Mouse (Mus musculus): ENCODE results near the gene Plcd1. TPM values are rescaled to one million over a fixed set of nuclear protein-coding genes. Genes with fewer than 3 reads are reported as not detected.

Gene Plcd1
- polyA plus RNA-seq, 1 experiment from 2014 or later, result 9.1 TPM

DNA sequence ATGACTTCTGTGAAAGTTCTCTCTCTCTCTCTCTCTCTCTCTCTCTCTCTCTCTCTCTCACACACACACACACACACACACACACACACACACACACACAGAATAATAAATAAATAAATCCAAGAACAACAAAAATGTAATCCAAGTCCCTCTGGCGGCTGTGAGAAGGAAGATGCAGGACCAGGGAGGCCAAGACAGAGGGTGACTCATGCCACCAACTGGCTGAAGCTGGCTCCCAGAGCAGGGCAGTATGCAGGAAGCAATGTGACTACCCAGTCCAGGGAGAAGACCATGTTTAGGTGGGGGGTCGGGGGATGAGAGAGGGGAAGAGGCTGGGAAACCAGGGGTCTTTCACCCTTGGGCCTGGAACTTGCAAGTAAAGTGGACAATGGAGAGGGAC, 42.1 kb downstream of the Plcd1 start:
- Histone ChIP-seq H3K36me3 (ENCODE audit: insufficient read depth, low read length) (no peaks in the 10 kb centered on the region), H3K9me3 (ENCODE audit: low read length) (no peaks in the 10 kb centered on the region), H3K4me1 (ENCODE audit: insufficient read depth, low read depth, low read length) (peaks cover 13% of the 10 kb centered on the region; the same call in 1 of the 2 replicates), H3K27ac (ENCODE audit: low read length) (no peak overlapping the region), H3K27me3 (replicated peaks; ENCODE audit: insufficient read depth, low read length) (no peaks in the 10 kb centered on the region), H3K4me2 (replicated peaks; ENCODE audit: low read depth, low read length) (no peak overlapping the region), H3K9ac (replicated peaks; ENCODE audit: low read depth) (no peak overlapping the region), H3K4me3 (ENCODE audit: low read depth, low read length) (no peak overlapping the region)
- no peak for TF ChIP-seq EP300 (IDR thresholded peaks at IDR 0.05)
- TF ChIP-seq CTCF (IDR thresholded peaks at IDR 0.05), result peak; percentile 67
- DNase-seq (ENCODE audit: low spot score) (peak; percentile 75), ATAC-seq (peak; percentile 35)
- WGBS, result 55% methylated on average over 2 of the region's 2 CpGs

- no peaks in the 10 kb centered on the region for H3K27me3 ChIP-seq (replicated peaks; ENCODE audit: insufficient read depth, low read length)
- TF ChIP-seq CTCF (IDR thresholded peaks at IDR 0.05) (no peak), EP300 (IDR thresholded peaks at IDR 0.05) (no peak)
- H3K4me1 ChIP-seq (ENCODE audit: insufficient read depth, low read depth, low read length), result peaks cover 10% of the 10 kb centered on the region; the same call in 1 of the 2 replicates
- DNase-seq (ENCODE audit: low spot score) (no peak), ATAC-seq (no peak)
- H3K4me3 ChIP-seq (ENCODE audit: low read depth, low read length), result no peak overlapping the region
- H3K4me2 ChIP-seq (replicated peaks; ENCODE audit: low read depth, low read length), result no peak overlapping the region
- no peak overlapping the region for H3K27ac ChIP-seq (ENCODE audit: low read length)
- 64% methylated on average over 11 of the region's 11 CpGs for WGBS
- no peaks in the 10 kb centered on the region for H3K9me3 ChIP-seq (ENCODE audit: low read length)
- H3K36me3 ChIP-seq (ENCODE audit: insufficient read depth, low read length), result no peaks in the 10 kb centered on the region
- no peak overlapping the region for H3K9ac ChIP-seq (replicated peaks; ENCODE audit: low read depth)
These were observed 45.0 kb downstream of the Plcd1 start for GRCm38 (mm10) chr9:119048182-119048903.

GRCm38 (mm10) chr9:119040101-119040775, 53.1 kb downstream of the Plcd1 start:
- Histone ChIP-seq H3K4me3 (ENCODE audit: low read depth, low read length) (no peak overlapping the region), H3K4me1 (ENCODE audit: insufficient read depth, low read depth, low read length) (no peaks in the 10 kb centered on the region), H3K27me3 (replicated peaks; ENCODE audit: insufficient read depth, low read length) (no peaks in the 10 kb centered on the region), H3K36me3 (ENCODE audit: insufficient read depth, low read length) (peaks cover 18% of the 10 kb centered on the region; the same call in 1 of the 2 replicates), H3K9ac (replicated peaks; ENCODE audit: low read depth) (no peak overlapping the region), H3K4me2 (replicated peaks; ENCODE audit: low read depth, low read length) (no peak overlapping the region), H3K27ac (ENCODE audit: low read length) (no peak overlapping the region), H3K9me3 (ENCODE audit: low read length) (no peaks in the 10 kb centered on the region)
- 85% methylated on average over 15 of the region's 15 CpGs for WGBS
- TF ChIP-seq CTCF (IDR thresholded peaks at IDR 0.05) (no peak), EP300 (IDR thresholded peaks at IDR 0.05) (no peak)
- ATAC-seq (no peak), DNase-seq (ENCODE audit: low spot score) (no peak)

DNA sequence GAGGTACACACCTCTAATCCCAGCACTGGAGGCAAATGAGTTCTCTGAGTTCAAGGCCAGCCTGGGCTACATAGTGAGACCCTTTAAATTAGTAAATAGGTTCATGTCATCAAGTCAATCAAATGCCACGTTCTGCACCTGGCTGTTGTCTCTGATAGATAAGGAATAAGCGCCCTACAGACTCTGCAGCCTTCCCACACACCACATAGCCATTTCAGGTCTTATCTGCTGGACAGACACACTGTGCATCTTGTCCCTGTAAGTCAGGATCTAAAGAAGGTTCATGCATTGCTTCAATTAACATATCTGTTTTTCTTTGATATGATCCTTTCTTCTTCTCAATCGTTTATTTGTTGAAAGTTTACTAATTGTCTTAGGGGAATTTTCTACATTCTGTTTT, 54.7 kb downstream of the Plcd1 start:
- H3K9ac ChIP-seq (replicated peaks; ENCODE audit: low read depth), result no peak overlapping the region
- H3K36me3 ChIP-seq (ENCODE audit: insufficient read depth, low read length), result peaks cover 18% of the 10 kb centered on the region; the same call in 1 of the 2 replicates
- H3K4me2 ChIP-seq (replicated peaks; ENCODE audit: low read depth, low read length), result no peak overlapping the region
- ATAC-seq, result no peak
- no peak overlapping the region for H3K27ac ChIP-seq (ENCODE audit: low read length)
- WGBS, result 88% methylated on average over 3 of the region's 3 CpGs
- H3K27me3 ChIP-seq (replicated peaks; ENCODE audit: insufficient read depth, low read length), result no peaks in the 10 kb centered on the region
- TF ChIP-seq EP300 (IDR thresholded peaks at IDR 0.05), result no peak
- no peak for TF ChIP-seq CTCF (IDR thresholded peaks at IDR 0.05)
- H3K4me1 ChIP-seq (ENCODE audit: insufficient read depth, low read depth, low read length), result no peaks in the 10 kb centered on the region
- no peak overlapping the region for H3K4me3 ChIP-seq (ENCODE audit: low read depth, low read length)
- H3K9me3 ChIP-seq (ENCODE audit: low read length), result no peaks in the 10 kb centered on the region
- DNase-seq (ENCODE audit: low spot score), result no peak

GRCm38 (mm10) chr9:119037076-119037730, 56.1 kb downstream of the Plcd1 start:
- H3K27me3 ChIP-seq (replicated peaks; ENCODE audit: insufficient read depth, low read length), result no peaks in the 10 kb centered on the region
- TF ChIP-seq EP300 (IDR thresholded peaks at IDR 0.05), result no peak
- no peak for TF ChIP-seq CTCF (IDR thresholded peaks at IDR 0.05)
- 64% methylated on average over 15 of the region's 15 CpGs for WGBS
- H3K4me2 ChIP-seq (replicated peaks; ENCODE audit: low read depth, low read length), result no peak overlapping the region
- H3K9me3 ChIP-seq (ENCODE audit: low read length), result no peaks in the 10 kb centered on the region
- DNase-seq (ENCODE audit: low spot score) (no peak), ATAC-seq (no peak)
- H3K27ac ChIP-seq (ENCODE audit: low read length), result no peak overlapping the region
- no peaks in the 10 kb centered on the region for H3K4me1 ChIP-seq (ENCODE audit: insufficient read depth, low read depth, low read length)
- peaks cover 18% of the 10 kb centered on the region; the same call in 1 of the 2 replicates for H3K36me3 ChIP-seq (ENCODE audit: insufficient read depth, low read length)
- H3K9ac ChIP-seq (replicated peaks; ENCODE audit: low read depth), result no peak overlapping the region
- no peak overlapping the region for H3K4me3 ChIP-seq (ENCODE audit: low read depth, low read length)

- no peak overlapping the region for H3K4me2 ChIP-seq (replicated peaks; ENCODE audit: low read depth, low read length)
- H3K27me3 ChIP-seq (replicated peaks; ENCODE audit: insufficient read depth, low read length), result no peaks in the 10 kb centered on the region
- no peak overlapping the region for H3K27ac ChIP-seq (ENCODE audit: low read length)
- H3K9me3 ChIP-seq (ENCODE audit: low read length), result no peaks in the 10 kb centered on the region
- H3K36me3 ChIP-seq (ENCODE audit: insufficient read depth, low read length), result peaks cover 8% of the 10 kb centered on the region; the same call in 1 of the 2 replicates
- 43% methylated on average over 7 of the region's 7 CpGs for WGBS
- no peaks in the 10 kb centered on the region for H3K4me1 ChIP-seq (ENCODE audit: insufficient read depth, low read depth, low read length)
- DNase-seq (ENCODE audit: low spot score) (no peak), ATAC-seq (peak; percentile 47)
- no peak overlapping the region for H3K9ac ChIP-seq (replicated peaks; ENCODE audit: low read depth)
- H3K4me3 ChIP-seq (ENCODE audit: low read depth, low read length), result no peak overlapping the region
- TF ChIP-seq EP300 (IDR thresholded peaks at IDR 0.05) (no peak), CTCF (IDR thresholded peaks at IDR 0.05) (no peak)
These were observed 57.5 kb downstream of the Plcd1 start for GRCm38 (mm10) chr9:119035836-119036235.
